Mouse (Mus musculus) heart, embryonic 14.5 days (tissue): Measurements from ENCODE around the gene Aox1. TPM values are rescaled to one million over a fixed set of nuclear protein-coding genes. Genes with fewer than 3 reads are reported as not detected.

Source experiments
- ATAC-seq: fragments of 200-750 bp; cut with Nextera tagmentation; 2 replicates; pipeline ENCODE4 v1.8.0; 2017; ENCODE audit warnings: low read depth, moderate TSS enrichment; ENCODE audit not compliant: insufficient number of reproducible peaks, insufficient read depth, low FRiP score
- H3K27ac ChIP-seq, 2 experiments: fragments of 200-500 bp in 1 of 2; fragments of 300-500 bp in 1 of 2; sonication (generic) in 1 of 2; replicated peaks in 1 of 2; 2 replicates each; pipeline ENCODE4 v1.5.1; 2012 to 2014; ENCODE audit warnings: low read depth in 2 of 2, low read length in 2 of 2, control low read depth in 1 of 2, mild to moderate bottlenecking in 1 of 2, mixed read lengths in 1 of 2; ENCODE audit not compliant: control insufficient read depth in 1 of 2, insufficient read depth in 1 of 2
- H3K27me3 ChIP-seq: fragments of 300-500 bp; sonication (generic); 2 replicates; pipeline ENCODE4 v1.6.1; 2014; ENCODE audit warnings: mild to moderate bottlenecking, low read length, control low read depth; ENCODE audit not compliant: control insufficient read depth, insufficient read depth
- H3K36me3 ChIP-seq: fragments of 300-500 bp; sonication (generic); 2 replicates; pipeline ENCODE4 v1.6.1; 2014; ENCODE audit warnings: mild to moderate bottlenecking, control low read depth, low read length, mixed read lengths; ENCODE audit not compliant: control insufficient read depth, insufficient read depth
- H3K4me1 ChIP-seq, 2 experiments: fragments of 200-500 bp in 1 of 2; fragments of 300-500 bp in 1 of 2; sonication (generic) in 1 of 2; 2 replicates each; pipeline ENCODE4 v1.6.1; 2012 to 2014; ENCODE audit warnings: low read length in 2 of 2, control low read depth in 1 of 2, mixed read lengths in 1 of 2; ENCODE audit not compliant: control insufficient read depth in 2 of 2, insufficient read depth in 2 of 2
- H3K4me2 ChIP-seq: fragments of 300-500 bp; sonication (generic); 2 replicates; pipeline ENCODE4 v1.6.1; 2014; ENCODE audit warnings: mild to moderate bottlenecking, low read length
- H3K4me3 ChIP-seq, 2 experiments: fragments of 200-500 bp in 1 of 2; fragments of 300-500 bp in 1 of 2; sonication (generic) in 1 of 2; 2 replicates each; pipeline ENCODE4 v1.5.1; 2012 to 2014; ENCODE audit warnings: low read length in 2 of 2, mild to moderate bottlenecking in 2 of 2, control low read depth in 1 of 2, low read depth in 1 of 2, moderate library complexity in 1 of 2; ENCODE audit not compliant: control insufficient read depth in 1 of 2, insufficient read depth in 1 of 2
- H3K9ac ChIP-seq: fragments of 300-500 bp; sonication (generic); 2 replicates; pipeline ENCODE4 v1.6.1; 2014; ENCODE audit warnings: mild to moderate bottlenecking, low read length
- H3K9me3 ChIP-seq: fragments of 300-500 bp; sonication (generic); 2 replicates; pipeline ENCODE4 v1.6.1; 2016; ENCODE audit warnings: low read length, control low read depth; ENCODE audit not compliant: control insufficient read depth
- WGBS: fragments of 180-500 bp; shearing (Covaris S2); extraction: QIAGEN DNeasy Blood & Tissue Kit; methylation state at CpG from one replicate; pipeline ENCODE4 v1.1.7; 2014; 5-methylcytosine and 5-hydroxymethylcytosine counted together
- polyA plus RNA-seq: library from polyadenylated mRNA; unstranded; fragments of >200 nt; fragmentation: Nextera tagmentation; extraction: Ambion mirVana; gene quantifications from 2 replicates; pipeline ENCODE4 v1.2.1, GENCODE M21; 2014

The Aox1 gene
- polyA plus RNA-seq, 1 experiment from 2014 or later, result 0.89 TPM

DNA sequence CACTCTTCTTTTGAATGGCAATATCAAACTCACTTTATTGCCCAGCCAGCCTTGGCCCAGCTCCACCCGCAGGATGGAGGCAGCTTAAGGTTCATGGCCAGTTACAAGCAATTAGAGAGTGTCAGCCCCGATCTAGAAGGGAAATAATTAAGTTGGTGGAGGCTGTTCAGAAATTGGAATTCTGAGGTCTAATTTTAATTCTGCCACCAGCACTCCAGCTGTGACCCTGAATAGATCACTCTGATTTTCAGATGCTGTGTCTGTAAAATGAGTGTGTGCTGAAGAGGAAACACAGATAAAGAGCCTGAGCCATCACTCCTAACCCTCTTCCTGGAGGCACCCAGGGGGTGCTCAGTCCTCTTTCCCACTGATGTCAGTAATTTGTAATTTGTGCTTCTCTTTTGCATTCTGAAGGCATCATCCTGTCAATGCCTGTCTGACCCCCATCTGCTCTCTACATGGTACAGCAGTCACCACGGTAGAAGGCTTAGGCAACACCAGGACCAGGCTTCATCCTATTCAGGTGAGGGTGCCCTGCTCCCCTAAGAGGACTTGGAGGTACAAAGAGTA, 17.1 kb downstream of the Aox1 start:
- Histone ChIP-seq H3K4me2 (no peak overlapping the region), H3K9ac (no peak overlapping the region), H3K27ac (no peak overlapping the region), H3K36me3 (no peaks in the 10 kb centered on the region), H3K27me3 (no peaks in the 10 kb centered on the region), H3K4me3 (no peak overlapping the region), H3K9me3 (no peaks in the 10 kb centered on the region), H3K4me1 (no peaks in the 10 kb centered on the region)
- ATAC-seq, result no peak
- WGBS, result 74% methylated on average over 3 of the region's 3 CpGs

DNA sequence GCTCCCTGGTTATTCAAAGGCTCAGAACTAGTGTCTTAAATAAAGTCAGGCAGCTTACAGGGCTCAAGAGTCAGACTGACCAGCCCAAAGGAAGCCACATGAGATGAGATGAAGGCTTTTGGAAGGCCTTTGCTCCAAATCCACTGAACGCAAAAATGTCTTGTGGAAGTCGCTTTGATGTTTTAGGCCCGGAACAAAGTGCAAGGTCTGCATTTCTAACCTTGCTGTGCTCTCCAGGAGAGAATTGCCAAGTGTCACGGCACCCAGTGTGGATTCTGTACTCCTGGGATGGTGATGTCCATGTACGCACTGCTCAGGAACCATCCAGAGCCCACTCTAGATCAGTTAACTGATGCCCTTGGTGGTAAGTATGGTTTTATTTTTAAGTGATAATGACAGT, 19.4 kb downstream of the Aox1 start:
- H3K27me3 ChIP-seq, result no peaks in the 10 kb centered on the region
- H3K4me2 ChIP-seq, result no peak overlapping the region
- no peaks in the 10 kb centered on the region for H3K9me3 ChIP-seq
- no peak for ATAC-seq
- no peaks in the 10 kb centered on the region for H3K36me3 ChIP-seq
- no peak overlapping the region for H3K27ac ChIP-seq
- no peak overlapping the region for H3K9ac ChIP-seq
- no peak overlapping the region for H3K4me3 ChIP-seq
- 85% methylated on average over 5 of the region's 5 CpGs for WGBS
- no peaks in the 10 kb centered on the region for H3K4me1 ChIP-seq

DNA sequence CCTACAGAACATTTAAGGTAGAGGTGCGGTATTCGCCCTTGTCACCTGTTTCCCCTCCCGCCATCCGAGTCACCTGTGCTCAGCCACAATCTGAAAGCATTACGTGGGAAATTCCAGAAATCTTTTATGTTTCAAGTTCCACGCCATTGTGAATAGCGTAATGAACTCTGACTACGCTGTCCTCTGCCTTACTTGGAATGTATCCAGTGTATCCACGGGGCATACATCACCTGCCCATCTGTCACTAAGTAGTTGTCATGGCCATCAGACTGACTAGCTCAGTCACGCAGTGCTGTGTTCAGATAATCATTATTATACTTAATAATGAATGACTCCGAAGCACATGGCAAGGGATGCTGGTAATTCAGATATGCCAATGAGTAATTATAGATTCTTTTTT, 25.9 kb downstream of the Aox1 start:
- H3K9ac ChIP-seq, result no peak overlapping the region
- no peaks in the 10 kb centered on the region for H3K9me3 ChIP-seq
- H3K36me3 ChIP-seq, result no peaks in the 10 kb centered on the region
- H3K4me1 ChIP-seq, result no peaks in the 10 kb centered on the region
- no peak overlapping the region for H3K27ac ChIP-seq
- 91% methylated on average over 11 of the region's 11 CpGs for WGBS
- no peak overlapping the region for H3K4me2 ChIP-seq
- no peak for ATAC-seq
- no peaks in the 10 kb centered on the region for H3K27me3 ChIP-seq
- H3K4me3 ChIP-seq, result no peak overlapping the region

DNA sequence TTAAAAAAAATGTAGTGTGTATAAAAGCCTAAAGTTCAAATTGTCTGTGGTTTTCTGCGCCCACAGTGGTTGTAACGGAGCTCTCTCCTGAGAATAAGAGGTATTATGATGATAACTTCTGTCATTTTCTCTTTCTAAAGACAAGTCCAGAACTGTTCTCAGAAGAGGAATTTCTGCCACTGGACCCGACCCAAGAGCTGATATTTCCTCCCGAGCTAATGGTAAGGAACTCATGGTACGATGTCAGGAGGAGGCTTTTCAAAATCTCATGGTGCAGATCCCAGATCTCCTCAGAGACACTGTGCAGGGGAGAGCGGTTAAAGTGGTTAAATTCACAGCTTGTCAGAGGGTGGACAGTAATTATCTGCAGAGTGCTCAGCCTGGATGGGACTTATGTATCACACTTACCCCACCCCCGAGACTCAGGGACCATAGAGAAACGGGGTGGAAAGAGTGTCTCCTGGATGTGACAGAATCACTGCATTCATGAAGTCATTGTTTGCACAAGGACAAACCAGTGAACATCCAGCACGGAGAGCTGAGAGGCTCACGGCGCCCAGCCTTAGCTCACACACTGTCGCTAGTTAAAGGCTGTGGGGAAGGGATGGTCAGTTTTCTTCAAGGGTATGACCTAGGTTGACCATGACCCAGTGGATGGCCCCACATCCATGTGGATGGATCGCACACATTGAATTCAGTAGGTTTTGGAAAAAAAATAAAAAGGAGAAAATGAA, 26.5 kb downstream of the Aox1 start:
- Histone ChIP-seq H3K9me3 (no peaks in the 10 kb centered on the region), H3K9ac (no peak overlapping the region), H3K36me3 (no peaks in the 10 kb centered on the region), H3K27ac (0 out of 4 replicates have a peak overlapping the region, but pooled peaks of 1 of the 2 experiments have one; percentile 51), H3K4me1 (no peaks in the 10 kb centered on the region), H3K27me3 (no peaks in the 10 kb centered on the region), H3K4me2 (peak overlapping the region; percentile 11; the same call in 1 of the 2 replicates), H3K4me3 (no peak overlapping the region)
- ATAC-seq, result no peak
- WGBS, result 72% methylated on average over 13 of the region's 13 CpGs

DNA sequence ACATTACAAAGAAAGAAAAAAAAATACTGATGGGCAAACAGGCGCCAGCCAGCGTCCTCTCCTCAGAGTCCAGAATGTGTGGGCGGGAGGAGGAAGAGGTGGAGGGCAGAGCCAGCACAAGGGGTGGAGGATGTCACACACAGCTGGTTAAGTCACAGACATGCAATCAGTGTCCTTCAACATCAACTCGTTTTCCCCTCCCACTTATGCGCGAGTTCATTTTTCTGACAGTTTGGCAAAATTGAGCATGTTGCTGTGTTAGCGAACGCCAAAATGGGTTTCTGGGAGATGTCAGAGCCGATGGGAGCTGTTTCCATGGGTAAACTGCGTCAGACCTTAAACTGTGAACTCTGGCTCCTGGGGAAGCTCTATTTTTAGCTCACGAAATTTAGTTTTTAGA, 27.2 kb downstream of the Aox1 start:
- no peak for ATAC-seq
- H3K27ac ChIP-seq, result peak overlapping the region; percentile 22 to 51; a peak in 2 of 4 replicates

DNA sequence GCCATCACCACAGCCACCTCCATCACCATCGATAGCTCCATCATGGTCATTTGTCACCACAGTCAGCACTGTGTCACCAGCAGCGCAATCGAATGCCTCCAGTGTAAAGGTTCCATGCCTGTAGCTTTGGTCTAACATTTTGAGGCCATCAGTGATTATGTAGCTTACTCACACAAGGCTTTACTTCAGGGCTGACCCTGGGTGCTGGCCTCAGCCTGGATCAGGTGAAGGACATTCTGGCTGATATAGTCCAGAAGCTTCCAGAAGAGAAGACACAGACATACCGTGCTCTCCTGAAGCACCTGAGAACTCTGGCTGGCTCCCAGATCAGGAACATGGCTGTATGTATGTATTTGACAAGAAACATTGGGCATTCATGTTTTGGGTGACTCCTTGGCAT, 29.1 kb downstream of the Aox1 start:
- Histone ChIP-seq H3K27me3 (no peaks in the 10 kb centered on the region), H3K4me3 (no peak overlapping the region), H3K9me3 (no peaks in the 10 kb centered on the region), H3K9ac (no peak overlapping the region), H3K27ac (no peak overlapping the region), H3K4me1 (no peaks in the 10 kb centered on the region), H3K36me3 (no peaks in the 10 kb centered on the region), H3K4me2 (no peak overlapping the region)
- 91% methylated on average over 4 of the region's 4 CpGs for WGBS
- ATAC-seq, result no peak

More for the DNA sequence above, 27.2 kb downstream of the Aox1 start:
- 62% methylated on average over 11 of the region's 11 CpGs for WGBS
- Histone ChIP-seq H3K27me3 (no peaks in the 10 kb centered on the region), H3K9me3 (no peaks in the 10 kb centered on the region), H3K36me3 (no peaks in the 10 kb centered on the region), H3K4me2 (peak overlapping the region; percentile 11; the same call in 1 of the 2 replicates), H3K4me3 (no peak overlapping the region), H3K4me1 (no peaks in the 10 kb centered on the region), H3K9ac (no peak overlapping the region)

DNA sequence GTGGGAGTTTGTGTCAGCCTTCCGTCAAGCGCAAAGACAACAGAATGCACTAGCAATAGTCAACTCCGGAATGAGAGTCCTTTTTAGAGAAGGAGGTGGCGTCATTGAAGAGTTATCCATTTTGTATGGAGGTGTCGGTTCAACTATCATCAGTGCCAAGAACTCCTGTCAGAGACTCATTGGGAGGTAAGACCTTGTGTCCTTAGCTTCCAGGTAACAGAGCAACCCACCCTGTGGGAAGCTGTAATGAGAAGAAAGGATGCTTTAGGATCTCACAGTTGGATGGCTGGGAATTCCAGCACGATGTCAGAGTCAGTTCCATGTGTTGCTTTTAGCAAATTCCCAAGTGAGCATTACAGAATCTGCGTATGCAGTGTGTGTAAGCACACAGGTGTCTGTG, 32.4 kb downstream of the Aox1 start:
- Histone ChIP-seq H3K27me3 (no peaks in the 10 kb centered on the region), H3K4me2 (no peak overlapping the region), H3K9me3 (no peaks in the 10 kb centered on the region), H3K36me3 (no peaks in the 10 kb centered on the region), H3K4me1 (no peaks in the 10 kb centered on the region), H3K4me3 (no peak overlapping the region), H3K27ac (no peak overlapping the region), H3K9ac (no peak overlapping the region)
- no peak for ATAC-seq
- 86% methylated on average over 7 of the region's 7 CpGs for WGBS
